Mouse (Mus musculus): ENCODE results near the gene Cemip2.

The Cemip2 gene

DNA sequence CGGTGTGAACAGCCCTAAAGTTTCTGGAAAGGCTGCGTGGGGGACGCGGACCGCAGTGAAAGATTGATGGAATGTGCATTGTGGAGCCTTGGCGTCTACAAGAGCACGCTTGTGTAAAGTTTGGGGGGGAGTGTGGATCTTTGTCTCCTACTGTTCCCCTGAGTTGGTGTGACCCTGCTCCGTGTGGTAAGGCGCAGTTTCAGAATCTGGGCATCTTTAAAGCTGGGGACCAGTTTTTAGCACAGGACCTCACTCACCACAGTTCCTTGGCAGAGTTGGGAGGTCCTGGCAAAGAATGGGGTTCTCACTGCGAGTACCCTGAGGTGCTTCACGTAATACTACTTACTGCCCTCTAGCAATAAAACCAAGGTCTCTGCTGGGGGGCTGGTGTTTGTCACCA, 964 bp downstream of the Cemip2 start:
- no peak for DNase-seq (ENCODE audit: low spot score in 2 of 2)

DNA sequence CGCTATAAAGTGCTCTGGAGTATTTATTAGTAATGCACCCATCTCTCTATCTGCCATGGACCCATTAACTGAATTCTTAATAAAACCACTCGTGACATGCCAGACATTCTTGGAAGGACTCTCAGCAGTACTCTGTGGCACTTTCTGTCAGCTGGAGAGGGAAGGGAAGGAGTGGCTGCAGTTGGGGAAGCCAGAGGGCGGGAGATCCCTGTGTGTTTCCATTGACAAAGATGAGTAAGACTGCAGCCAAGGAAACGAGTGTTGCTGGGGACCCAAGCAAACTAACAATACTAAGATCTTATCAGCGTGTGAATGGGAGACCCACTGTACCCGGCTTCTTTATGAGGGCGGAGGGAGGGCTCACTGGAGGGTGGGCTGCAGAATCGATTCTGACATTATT, 2.5 kb downstream of the Cemip2 start:
- DNase-seq (ENCODE audit: low spot score in 2 of 2), result no peak

DNA sequence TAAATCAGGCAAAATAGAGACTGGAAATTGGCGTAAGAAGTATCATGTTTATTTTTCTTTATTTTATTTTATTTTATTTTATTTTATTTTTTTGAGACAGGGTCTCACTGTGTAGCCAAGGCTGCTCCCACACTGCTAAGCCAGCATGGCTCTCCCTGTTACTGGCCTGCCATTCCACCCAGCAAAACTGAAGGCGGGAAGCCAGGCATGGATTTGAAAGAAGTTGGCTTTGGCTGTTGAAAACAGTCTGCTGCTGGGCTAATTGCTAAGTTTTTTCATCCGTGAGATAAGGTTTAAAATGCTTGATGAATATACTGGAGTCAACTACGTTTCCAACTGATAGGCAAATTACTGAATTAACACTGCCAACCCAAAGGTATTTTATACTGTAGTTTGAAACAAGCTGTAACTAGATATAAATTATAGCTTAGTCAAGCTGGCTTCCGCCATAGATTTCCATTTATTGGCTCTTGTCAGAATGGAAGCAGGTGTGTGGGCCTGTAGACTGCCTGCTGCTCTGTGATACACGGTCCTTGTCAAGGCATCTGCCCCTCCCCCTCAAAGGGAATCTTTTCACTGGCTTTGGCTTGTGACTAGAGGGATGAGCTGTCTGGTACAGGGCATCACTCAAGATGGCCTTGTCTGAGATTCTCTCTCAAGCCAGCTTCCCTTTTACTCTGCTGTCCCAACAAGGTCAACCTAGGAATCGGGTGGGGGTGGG, 3.1 kb downstream of the Cemip2 start:
- DNase-seq (ENCODE audit: low spot score in 2 of 2), result no peak

DNA sequence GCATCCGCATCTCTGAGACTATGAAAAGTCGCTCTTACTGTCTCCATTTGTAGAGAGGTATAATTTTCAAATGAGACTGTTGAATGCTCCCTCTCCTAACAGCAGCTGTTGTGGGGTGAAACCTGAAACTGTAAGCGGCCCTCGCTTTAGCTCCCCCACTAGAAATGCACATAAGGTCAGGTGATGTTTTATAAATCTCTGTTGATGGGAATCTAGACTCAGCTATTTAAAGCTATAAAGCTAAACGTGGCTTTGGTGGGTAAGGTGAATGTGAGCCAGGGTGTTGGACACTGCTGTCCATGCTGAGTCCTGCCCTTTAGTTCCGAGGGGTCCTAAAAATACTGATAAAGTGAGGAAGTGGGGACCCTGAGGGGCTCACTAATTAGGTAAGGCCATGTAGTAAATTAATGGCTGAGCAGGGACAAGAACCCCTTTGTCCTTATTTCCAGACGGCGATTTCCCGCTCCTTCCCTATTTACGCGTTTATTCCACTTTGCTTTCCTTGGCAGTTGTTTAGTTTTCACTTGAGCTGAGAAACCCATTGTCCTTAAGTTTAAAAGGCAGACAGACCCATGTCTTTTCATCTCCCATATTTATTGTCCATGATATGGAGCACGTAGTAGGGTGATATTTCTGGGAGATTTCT, 3.8 kb downstream of the Cemip2 start:
- DNase-seq (ENCODE audit: low spot score in 2 of 2), result no peak

DNA sequence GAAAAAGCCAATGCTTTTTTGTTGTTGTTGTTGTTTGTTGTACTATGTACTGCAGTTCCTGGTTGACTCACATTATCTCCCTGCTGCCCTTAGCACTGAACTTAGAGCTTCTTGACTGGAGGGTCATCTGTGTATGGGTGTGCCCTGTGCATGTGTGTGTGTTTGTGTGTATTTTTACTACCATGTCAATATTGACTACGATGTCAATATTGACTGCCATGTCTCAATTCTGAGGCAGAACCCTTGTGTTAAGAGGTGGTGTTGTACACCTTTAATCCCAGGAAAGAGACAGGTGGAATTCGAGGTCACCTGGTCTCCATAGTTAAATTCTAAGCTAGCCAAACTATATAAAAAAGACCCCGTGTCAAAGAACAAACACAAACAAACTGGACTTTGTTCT, 5.6 kb downstream of the Cemip2 start:
- DNase-seq (ENCODE audit: low spot score in 2 of 2), result no peak

DNA sequence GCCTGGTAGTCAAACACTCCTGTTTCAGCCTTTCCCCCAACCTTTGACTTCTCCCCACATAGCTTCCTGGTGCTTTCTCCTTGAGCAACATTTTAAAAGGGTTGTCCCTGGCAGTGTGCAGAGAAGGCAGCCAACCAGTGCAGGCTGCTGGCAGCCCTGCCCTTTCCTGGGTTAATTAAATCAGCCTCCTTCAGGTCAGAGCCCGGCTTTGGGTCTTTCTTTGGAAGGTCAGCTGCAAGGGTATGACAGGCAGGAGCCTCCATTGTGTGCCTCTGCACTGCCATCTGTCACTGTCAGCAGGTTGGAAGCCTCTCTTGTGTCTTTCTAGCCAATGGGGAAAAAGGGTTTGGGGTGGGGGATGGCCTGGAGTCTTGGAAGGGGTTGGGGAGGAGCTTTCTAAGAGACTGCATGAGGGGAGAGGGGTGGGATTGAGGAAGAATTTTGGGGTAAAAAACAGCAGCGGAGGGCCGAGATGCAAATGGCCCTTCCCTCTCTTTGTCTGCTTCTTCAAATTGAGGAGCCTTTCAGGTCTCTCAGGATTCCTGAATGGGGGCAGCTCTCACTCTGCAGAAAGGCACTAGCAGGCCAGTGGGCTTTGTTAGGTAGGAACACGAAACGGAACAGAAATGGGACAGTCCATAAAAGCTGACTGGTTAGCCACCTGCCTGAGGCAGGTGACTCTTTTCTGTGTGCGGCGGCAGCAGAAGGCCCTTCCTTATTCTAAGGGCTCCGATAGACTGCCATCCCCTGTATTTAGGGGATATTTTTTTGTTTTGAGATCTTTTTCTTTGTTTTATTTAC, 6.4 kb downstream of the Cemip2 start:
- no peak for DNase-seq (ENCODE audit: low spot score in 2 of 2)

DNA sequence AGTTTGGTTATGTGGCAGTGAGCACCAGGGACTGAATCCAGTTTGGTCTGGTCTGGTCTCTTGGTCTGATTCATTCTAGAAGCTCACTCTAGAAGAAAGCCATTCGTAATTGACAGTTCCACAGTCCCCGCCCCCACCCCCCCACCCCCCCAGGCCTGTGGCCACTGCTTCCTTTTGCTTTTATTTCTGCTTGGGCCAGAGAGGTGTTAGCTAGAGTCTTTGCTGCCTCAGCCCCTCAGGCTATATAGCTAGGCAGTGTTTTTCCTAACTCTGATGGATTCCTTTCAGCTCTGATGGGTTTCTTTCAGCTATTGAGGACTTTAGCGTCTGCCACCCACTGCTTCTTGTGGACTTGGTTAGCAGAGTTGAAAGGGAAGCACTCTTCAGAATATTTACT, 7.0 kb downstream of the Cemip2 start:
- DNase-seq (ENCODE audit: low spot score in 2 of 2), result no peak

DNA sequence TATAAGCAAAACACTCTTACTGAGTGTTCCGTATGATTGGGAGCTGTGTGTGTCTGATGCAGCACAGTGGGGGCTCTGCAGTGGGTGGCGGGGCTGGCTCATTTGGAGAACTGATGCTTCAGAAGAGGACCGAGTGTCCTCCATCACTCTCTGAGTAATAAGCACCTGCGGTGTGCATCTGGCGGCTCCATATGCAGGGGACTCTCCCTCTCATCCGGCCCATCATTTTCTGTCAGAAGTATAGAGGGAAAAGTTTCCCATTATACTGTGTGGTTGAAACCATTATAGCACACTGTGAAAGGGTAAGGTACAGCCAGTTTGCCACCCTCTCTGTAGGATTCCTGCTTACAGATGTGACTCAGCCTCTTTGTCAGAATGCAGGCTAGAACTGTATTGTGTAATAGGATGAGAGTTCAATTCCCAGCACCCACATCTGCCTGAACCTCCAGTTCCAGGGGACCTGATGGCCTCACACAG, 8.9 kb downstream of the Cemip2 start:
- peak in 1 of 2 experiments; percentile 67 for DNase-seq (ENCODE audit: low spot score in 2 of 2)

DNA sequence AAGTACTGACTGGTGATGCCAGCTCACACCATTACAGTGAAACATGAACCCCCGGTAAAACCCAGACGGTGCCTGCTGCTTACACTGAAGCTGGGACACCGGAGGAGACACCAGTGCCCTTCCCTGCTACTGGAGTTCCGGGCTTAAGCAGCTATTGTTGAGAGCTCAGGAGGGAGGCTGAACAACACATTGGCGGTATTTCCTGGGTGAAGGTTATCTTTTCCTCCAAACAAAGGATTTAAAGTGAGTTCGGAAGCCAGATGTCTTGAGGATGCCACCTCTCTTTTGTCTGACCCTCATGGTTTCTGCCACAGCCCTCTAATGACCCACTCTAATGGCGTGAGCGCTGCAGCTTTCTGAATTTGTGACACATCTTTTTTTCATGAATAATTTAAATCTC, 10.9 kb downstream of the Cemip2 start:
- no peak for DNase-seq (ENCODE audit: low spot score in 2 of 2)

DNA sequence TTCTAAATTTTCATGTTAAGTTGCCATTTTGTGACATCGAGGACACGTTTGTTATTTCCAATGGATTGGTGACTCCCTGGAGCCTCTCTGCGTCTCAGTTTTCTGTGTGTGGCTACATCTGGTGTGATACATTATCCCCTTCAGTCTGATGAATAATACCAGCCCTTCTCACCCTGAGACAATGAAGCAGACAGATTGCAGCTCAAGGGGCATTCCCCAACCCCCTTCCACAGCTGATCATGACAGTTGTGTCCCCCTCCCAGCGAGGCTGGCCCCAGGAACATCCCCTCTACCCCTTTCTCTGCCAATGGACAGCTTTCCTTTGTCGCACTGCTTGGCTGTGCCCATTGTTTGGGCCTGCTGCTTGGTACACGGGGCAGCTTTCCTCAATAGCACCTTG, 11.5 kb downstream of the Cemip2 start:
- no peak for DNase-seq (ENCODE audit: low spot score in 2 of 2)

DNA sequence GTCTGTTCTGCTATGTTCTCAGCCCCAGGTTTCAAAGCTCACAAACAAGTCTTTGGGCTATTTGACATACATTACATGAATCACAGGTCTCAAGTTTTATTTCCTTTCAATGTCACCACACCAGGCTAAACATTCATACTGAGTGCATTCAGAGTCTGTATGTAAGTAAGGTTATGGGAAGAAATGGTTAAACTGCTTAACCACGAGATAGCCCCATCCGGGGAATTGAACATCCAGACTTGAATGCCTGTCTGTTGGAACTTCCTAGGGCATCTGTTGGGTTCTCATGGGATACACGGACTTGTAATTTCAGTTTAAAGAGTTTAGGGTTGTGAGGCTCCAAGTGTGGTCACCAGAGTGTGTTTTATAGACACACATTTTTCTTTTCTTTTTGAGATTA, 13.2 kb downstream of the Cemip2 start:
- DNase-seq (ENCODE audit: low spot score in 2 of 2), result no peak

DNA sequence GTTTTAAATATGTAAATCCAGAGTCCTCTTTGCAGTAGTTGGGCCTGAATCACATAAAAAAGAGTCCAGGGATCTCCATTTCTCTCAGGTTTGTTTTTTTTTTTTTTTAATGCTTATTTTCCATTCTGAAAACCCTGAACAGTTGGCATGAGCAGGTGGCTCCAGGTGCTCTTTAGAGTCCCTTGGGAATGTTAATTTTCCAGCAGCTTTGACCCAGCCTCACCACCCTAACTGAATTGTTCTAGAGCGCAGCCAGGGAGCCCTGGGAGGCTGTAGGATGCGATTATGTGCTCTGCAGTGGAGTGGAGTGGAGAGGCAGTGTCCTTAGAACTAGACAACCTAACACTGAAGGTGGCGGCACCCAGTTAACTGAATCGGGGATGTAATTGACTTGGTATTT, 13.7 kb downstream of the Cemip2 start:
- DNase-seq (ENCODE audit: low spot score in 2 of 2), result no peak

DNA sequence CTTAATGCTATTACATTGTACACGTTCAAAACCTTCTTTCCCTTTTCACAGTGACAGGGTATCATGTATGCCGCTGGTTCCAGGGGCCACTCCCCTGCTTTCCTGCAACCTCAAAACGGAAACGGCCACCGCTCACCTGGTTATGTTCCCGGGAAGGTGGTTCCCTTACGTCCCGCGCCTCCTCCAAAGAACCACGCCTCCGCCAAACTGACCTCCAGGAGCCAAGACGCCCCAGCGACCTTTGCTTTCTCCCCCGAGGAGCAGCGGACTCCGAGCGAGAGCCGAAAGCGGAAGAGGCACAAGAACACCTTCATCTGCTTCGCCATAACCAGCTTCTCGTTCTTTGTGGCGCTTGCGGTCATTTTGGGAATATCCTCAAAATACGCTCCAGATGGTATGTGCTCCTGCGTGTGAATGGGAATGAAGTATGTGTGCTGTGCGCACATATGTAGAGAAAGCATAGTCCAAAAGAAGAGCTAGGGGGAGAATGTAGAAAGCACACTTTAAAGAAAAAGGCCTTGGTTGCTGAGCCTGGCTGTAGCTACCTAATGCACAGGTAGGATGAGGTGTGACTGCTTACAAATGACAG, 14.5 kb downstream of the Cemip2 start:
- DNase-seq (ENCODE audit: low spot score in 2 of 2), result no peak

DNA sequence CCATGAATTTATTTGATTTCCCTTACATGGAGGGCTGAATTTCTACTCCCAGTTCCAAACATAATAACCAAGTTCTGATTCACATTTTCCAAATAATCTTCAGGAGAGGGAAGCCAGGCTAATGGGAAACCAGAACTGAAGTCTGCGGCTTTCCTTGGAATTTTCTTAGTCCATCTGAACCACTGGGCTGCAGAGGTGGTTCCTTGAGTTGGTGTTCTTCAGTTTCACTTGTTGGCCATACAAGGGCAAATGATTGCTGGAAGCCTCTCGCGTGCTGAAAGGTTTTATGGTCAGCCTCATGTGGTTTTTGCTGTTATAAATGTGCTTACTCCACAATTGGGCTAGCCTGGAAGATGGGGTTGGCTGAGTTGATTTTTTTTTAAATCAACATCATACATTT, 16.4 kb downstream of the Cemip2 start:
- no peak for DNase-seq (ENCODE audit: low spot score in 2 of 2)

DNA sequence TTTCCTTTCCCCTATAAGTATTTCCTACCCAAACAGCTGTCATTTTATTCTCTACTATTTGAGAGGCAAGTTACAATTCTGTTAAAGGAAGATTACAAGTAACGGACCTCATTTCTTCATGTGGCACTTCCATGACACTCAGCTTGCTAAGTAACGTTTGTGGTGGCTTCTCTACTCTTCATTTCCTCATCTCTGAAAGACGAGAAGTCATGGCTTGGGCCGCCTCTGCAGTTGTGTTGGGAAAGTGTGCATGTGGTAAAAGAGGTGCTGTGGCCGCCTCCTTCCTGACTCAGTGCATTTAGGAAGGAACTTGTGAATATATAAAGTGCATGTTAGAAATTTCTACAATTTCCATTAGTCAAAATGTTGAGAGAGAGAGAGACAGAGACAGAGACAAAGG, 18.2 kb downstream of the Cemip2 start:
- DNase-seq (ENCODE audit: low spot score in 2 of 2), result no peak

DNA sequence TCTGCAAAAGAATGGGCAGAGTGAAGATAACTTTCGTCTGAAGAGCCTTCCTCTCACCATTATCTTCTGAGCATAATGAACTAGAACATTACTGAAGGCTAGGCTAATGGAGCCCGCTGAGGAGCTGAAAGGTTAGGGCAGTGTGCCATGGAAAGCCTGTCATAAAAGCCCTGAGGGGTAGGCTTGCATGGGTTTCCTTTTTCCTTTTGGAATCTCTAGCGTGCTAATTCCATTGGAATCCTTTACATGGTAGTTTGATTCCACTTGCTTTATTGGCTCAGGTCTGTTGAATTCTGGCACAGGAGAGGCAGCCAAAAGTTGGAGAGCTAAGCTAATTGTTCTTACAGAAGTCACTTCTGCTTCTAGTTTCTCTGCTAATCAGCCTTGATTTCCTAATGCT, 20.6 kb downstream of the Cemip2 start:
- DNase-seq (ENCODE audit: low spot score in 2 of 2), result no peak

DNA sequence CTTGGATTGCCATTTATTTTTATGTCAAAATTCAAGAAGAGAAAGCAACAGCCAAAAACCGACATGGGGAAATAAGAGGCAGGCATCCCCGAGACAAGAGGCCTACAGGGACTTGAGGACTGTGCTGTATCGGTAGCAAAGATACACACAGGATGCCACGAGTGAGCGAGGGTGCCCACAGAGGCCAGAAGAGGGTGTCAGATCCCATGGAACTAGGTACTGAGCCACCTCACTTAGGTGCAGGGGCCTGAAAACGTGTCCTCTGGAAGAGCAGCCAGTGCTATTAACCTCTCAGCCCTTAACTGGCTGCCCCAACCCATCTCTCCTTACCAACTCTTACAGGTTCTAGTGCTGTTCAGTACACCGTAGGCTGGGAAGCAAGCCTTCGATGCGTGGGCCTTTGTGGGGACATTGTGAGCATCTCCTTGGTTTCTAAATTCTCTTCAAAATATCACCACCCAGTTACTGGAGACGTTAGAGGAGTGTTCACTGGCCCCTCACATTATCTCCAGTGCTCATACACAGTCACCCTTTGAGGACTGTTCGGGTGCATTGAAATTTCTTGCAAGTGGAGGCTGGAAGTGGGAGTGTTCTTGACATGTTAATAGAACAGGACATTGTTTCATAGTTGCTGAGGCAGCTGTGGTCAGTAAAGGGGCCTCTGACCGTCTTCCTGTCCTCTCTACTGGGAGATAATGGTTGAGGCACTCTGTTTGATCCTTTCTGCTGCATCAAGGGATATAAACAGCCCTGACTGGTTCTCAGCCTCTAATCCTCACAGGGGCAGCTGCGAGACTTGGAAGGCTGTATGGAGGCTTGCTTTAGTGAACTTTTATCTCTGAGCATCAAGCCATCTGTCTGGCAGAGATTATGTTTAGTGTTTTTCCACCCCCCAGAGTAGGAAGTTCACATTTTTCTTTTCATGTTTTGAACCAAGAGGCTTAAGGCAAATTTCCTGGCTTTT, 21.6 kb downstream of the Cemip2 start:
- no peak for DNase-seq (ENCODE audit: low spot score in 2 of 2)

DNA sequence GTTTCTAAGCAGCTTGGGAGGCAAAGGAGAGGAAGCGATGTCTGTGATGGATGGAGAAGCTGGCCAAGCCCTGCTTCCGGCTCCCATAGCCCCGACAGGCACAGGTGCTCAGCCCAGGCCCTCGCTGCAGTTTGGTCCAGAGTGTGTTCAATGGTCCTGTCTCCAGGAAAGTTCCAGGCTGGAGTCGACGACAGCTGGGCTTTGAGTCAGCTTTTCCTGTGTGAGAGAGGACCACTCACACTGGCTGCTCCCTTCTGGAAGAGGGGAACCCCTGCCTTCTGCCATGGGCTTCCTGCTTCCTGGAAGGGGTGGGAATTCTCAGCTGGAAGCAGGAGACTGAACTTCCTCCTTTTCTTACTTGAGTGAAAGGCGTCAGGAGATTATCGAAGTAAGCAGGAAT, 26.3 kb downstream of the Cemip2 start:
- DNase-seq (ENCODE audit: low spot score in 2 of 2), result no peak

DNA sequence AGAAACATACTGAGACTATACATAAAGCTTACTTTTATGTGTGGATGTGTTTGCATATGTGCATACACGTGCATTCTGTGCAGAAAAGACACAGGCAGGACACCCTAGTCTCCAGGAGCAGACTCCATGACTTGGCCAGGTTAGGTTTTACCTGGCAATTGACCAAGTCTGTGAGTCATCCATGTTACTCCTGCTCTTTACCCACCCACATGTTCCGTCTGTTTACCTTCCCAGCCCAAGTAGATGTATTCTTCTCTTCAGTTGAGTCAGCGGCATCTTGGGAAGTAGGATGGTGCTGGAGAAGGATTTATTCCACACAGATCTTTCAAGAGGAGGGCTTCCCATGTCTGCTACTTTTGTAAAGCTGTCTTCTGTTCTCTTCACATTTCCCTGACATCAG, 27.2 kb downstream of the Cemip2 start:
- peak; percentile 47 to 73 for DNase-seq (ENCODE audit: low spot score in 2 of 2)

DNA sequence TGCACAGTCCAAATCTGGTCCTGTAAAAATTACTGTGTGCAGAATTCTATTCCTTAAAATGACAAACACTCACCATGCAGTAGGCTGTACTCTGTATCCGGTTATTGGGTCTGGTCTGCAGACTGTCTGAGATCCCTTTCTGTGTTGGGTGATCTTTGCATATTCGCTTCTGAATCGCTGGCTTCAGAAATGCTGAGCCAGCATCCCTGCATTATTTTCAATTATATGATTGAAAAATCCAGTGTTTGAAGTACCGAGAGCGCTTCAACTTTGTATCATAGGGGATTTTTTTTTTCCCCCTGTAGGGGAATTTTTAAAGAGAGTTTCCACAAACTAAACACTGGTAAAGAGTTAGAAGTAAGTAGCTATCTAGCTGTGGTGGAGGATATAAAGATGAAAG, 32.0 kb downstream of the Cemip2 start:
- DNase-seq (ENCODE audit: low spot score in 2 of 2), result no peak

DNA sequence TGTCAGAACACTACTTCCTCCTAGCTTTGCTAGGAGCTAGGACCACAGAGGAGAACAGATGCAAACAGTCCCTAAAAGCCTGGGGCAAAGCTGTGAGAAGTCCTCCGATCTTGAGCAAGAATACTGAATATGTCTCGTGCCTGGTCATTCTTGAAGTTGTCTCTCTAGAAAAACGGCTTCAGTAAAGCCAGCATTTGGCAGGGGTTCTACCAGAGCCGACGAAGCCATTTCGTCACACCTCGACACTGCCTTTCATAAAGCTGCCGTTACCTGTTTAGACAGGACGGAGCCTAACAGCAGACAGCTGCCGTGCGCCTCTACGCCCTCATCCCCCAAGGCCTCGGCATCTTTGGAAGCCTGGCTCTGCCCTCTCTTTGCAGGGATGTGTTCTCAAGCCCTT, 35.4 kb downstream of the Cemip2 start:
- DNase-seq (ENCODE audit: low spot score in 2 of 2), result no peak

All from left cerebral cortex, adult 9 months (tissue).